Mouse (Mus musculus) heart, adult 2 months (tissue): ENCODE data around the gene CK137956. TPM values are rescaled to one million over a fixed set of nuclear protein-coding genes. Genes with fewer than 3 reads are reported as not detected.
A peak's percentile ranks its signal among the peaks of the same experiment; 100 is the strongest.

Experiments
- DNase-seq, 2 experiments: peaks; one replicate each; pipeline ENCODE4 v3.0.0; 2021
- H3K27ac ChIP-seq: fragments of 200-600 bp; 2 replicates; pipeline ENCODE4 v1.8.1; 2022
- H3K27me3 ChIP-seq: fragments of 200-500 bp; 2 replicates; pipeline ENCODE4 v1.6.1; 2012; ENCODE audit warnings: mild to moderate bottlenecking, low read length, inconsistent platforms, mixed read lengths; ENCODE audit not compliant: control insufficient read depth, insufficient read depth
- H3K36me3 ChIP-seq: fragments of 200-500 bp; 2 replicates; pipeline ENCODE4 v1.6.1; 2012; ENCODE audit warnings: low read length, inconsistent platforms; ENCODE audit not compliant: control insufficient read depth, insufficient read depth
- H3K4me1 ChIP-seq: fragments of 200-500 bp; 2 replicates; pipeline ENCODE4 v1.6.1; 2011; ENCODE audit warnings: low read length; ENCODE audit not compliant: control insufficient read depth, insufficient read depth
- H3K4me3 ChIP-seq: fragments of 200-600 bp; 2 replicates; pipeline ENCODE4 v1.8.1; 2022
- H3K79me2 ChIP-seq: fragments of 200-500 bp; replicated peaks from 2 replicates; pipeline ENCODE4 v1.6.1; 2012; ENCODE audit warnings: mild to moderate bottlenecking, inconsistent platforms, low read length, moderate library complexity, mixed read lengths; ENCODE audit not compliant: control insufficient read depth, insufficient read depth
- H3K9ac ChIP-seq: fragments of 200-500 bp; 2 replicates; pipeline ENCODE4 v1.6.1; 2012; ENCODE audit warnings: low read depth, mild to moderate bottlenecking, control low read depth, inconsistent platforms, low read length, mixed read lengths
- CTCF ChIP-seq: fragments of 200-600 bp; IDR thresholded peaks from 2 replicates; pipeline ENCODE4 v1.8.1; 2022; ENCODE audit warnings: antibody characterized with exemption, mild to moderate bottlenecking, moderate library complexity
- EP300 ChIP-seq: fragments of 200-500 bp; IDR thresholded peaks from 2 replicates; pipeline ENCODE4 v1.6.1; 2011; ENCODE audit warnings: low read depth, low read length, control low read depth; ENCODE audit not compliant: insufficient read depth
- POLR2A ChIP-seq: fragments of 200-500 bp; IDR thresholded peaks from 2 replicates; pipeline ENCODE4 v1.6.1; 2011; ENCODE audit warnings: mild to moderate bottlenecking, low read depth, low read length, control low read depth; ENCODE audit not compliant: insufficient read depth
- WGBS: fragments of 180-500 bp; shearing (Covaris S2); methylation state at CpG from one replicate; pipeline ENCODE4 v1.1.7; 2018; 5-methylcytosine and 5-hydroxymethylcytosine counted together
- intact Hi-C: fragments of 180-260 bp; cut with DNase I; formaldehyde crosslinking; loops from one replicate; pipeline ENCODE4 v1.15.1; 2025
- polyA plus RNA-seq: library from polyadenylated mRNA; depleted of rRNA; stranded (reverse); fragments of >200 nt; gene quantifications from 2 replicates; pipeline ENCODE4 v1.2.3, GENCODE M21; 2012
- total RNA-seq, 2 experiments: library from RNA; stranded (reverse); gene quantifications; 2 replicates each; pipeline ENCODE4 v1.2.3; 2021

Gene CK137956
- total and polyA plus RNA-seq, 3 experiments: not detected

DNA sequence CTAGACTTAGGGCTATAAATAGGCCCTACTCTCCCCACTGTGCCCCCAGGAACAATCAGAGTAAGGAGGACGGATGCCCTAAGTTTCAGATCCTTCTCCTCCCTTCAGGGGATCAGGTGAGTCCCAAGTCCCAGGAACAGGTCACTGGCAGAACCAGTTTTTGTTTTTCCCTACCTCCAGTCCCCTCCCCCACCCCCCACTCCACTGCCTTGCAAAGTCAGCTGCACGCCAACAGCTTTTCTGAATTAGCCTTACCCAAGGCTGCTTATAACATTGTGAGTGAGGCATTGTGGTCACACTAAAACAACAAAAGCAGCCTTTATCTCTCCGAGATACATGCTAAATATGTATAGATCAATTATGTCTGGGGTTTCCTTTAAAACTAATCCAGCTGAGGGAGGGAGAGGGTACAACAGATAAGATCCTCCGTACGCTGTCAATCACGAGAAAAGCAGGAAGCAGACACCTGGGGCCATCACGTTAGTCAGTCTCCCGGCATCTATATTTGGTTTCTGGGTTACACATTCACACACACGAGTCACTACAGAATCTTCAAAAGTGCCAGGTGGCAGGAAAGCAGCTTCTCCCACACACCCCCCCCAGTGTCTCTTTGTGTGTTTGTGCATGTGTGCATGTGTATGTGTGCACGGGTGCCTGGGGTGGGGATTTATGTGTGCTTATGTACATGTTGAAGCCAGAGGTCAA lies 17.6 kb downstream of the CK137956 start:
- H3K36me3 ChIP-seq: no peaks in the 10 kb centered on the region
- no peaks in the 10 kb centered on the region for H3K27me3 ChIP-seq
- TF ChIP-seq POLR2A (no peak), CTCF (no peak), EP300 (no peak)
- H3K4me3 ChIP-seq: no peak overlapping the region
- intact Hi-C loops: no loop called here
- WGBS: 38% methylated on average over 10 of the region's 10 CpGs
- H3K9ac ChIP-seq: no peak overlapping the region
- no peak overlapping the region for H3K27ac ChIP-seq
- H3K4me1 ChIP-seq: no peaks in the 10 kb centered on the region
- DNase-seq: no peak
- H3K79me2 ChIP-seq: no peaks in the 10 kb centered on the region

DNA sequence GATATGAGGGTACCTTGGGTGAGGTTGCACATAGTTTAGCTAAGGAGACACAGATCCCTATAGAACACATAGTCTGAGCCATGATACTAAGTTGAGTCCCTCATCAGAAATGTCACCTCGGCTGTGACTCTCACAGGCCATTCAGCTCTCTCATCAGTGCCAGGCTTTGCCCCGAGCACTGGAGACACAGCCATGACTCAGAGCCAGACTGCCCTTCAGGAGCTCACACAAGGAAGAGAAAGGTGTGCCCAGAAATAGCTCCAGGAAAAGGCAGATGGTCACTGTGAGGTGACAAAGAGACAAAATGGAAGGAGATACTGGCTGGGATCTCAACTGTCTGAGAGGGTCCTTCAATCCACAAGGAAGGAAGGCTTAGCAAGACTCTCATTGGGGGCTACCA lies 23.1 kb downstream of the CK137956 start:
- Histone ChIP-seq H3K27ac (no peak overlapping the region), H3K4me3 (no peak overlapping the region), H3K79me2 (no peaks in the 10 kb centered on the region), H3K4me1 (no peaks in the 10 kb centered on the region), H3K27me3 (no peaks in the 10 kb centered on the region), H3K9ac (no peak overlapping the region), H3K36me3 (no peaks in the 10 kb centered on the region)
- DNase-seq: no peak
- intact Hi-C loops: no loop called here
- no peak for TF ChIP-seq POLR2A
- no peak for TF ChIP-seq EP300
- no peak for TF ChIP-seq CTCF
- 62% methylated on average over 2 of the region's 2 CpGs for WGBS

DNA sequence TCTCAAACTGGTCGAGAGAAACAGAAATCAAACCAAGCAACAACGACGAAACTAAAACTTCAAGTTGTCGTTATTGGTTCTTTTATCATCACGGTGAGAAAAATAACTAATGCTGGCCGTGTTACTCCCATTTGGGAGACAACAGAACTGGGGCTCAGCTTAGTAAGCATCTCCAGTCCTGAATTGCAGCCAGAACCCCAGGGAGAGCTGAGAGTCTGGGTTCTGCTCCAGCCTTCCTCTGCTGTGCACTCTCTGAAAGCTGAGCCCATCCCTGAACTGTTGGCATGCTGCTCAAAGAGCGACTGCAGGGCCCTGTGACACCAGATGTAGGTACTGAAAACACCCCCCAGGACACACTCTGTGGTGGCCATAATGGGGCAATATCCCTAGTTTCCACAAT lies 33.3 kb downstream of the CK137956 start:
- WGBS: 78% methylated on average over 7 of the region's 7 CpGs
- no peak overlapping the region for H3K9ac ChIP-seq
- H3K4me1 ChIP-seq: no peaks in the 10 kb centered on the region
- H3K4me3 ChIP-seq: no peak overlapping the region
- DNase-seq: no peak
- no peak overlapping the region for H3K27ac ChIP-seq
- TF ChIP-seq EP300 (no peak), CTCF (no peak), POLR2A (no peak)
- no peaks in the 10 kb centered on the region for H3K27me3 ChIP-seq
- intact Hi-C loops: loop anchor here (10.0 kb wide), 1 partner anchor 237 kb away; no protein-coding TSS in a partner anchor
- no peaks in the 10 kb centered on the region for H3K36me3 ChIP-seq
- H3K79me2 ChIP-seq: no peaks in the 10 kb centered on the region

DNA sequence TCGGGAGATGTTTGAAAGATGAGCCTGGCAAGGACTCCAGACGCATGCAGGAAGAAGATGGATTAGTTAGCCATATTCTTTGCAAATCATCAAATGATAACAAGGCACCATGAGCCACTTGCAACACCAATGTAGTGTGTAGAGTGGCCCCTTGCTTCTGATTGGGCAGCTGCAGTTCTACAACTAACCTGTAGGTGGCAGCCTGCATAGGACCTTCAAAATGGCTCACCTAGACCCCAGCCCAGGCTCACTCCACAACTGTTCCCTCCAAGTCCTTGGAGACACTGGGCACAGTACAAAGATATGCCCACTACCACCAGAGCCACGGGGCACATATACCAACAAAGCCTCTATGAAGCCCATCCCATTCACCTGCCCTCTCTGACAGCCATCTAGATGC lies 35.4 kb downstream of the CK137956 start:
- intact Hi-C loops: loop anchor here (10.0 kb wide), 1 partner anchor 239 kb away; no protein-coding TSS in a partner anchor
- Histone ChIP-seq H3K36me3 (no peaks in the 10 kb centered on the region), H3K4me3 (no peak overlapping the region), H3K27me3 (no peaks in the 10 kb centered on the region), H3K4me1 (no peaks in the 10 kb centered on the region), H3K9ac (no peak overlapping the region), H3K27ac (no peak overlapping the region), H3K79me2 (no peaks in the 10 kb centered on the region)
- no peak for DNase-seq
- peak; percentile 80 for TF ChIP-seq CTCF
- no peak for TF ChIP-seq EP300
- TF ChIP-seq POLR2A: no peak
- 35% methylated on average over 3 of the region's 3 CpGs for WGBS

DNA sequence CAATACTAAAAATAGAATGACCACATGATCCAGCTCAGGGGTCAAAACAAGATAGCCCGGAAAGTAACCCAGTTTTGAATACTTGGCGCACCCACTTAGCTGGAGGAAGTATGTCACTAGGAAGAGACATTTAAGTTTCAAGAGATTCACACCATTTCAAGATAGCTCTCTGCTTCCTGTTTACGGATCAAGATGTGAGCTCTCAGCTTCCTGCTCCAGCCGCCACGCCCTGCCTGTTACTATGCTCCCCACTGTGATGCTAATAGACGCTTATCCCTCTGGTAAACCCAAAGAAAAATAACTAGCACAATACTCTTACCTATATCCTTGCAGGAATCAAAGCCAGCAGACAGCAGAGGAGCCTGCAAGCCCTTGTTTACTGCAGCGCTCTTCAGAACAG lies 57.2 kb downstream of the CK137956 start:
- no peak for TF ChIP-seq CTCF
- no peak for TF ChIP-seq POLR2A
- TF ChIP-seq EP300: no peak
- 66% methylated on average over 7 of the region's 7 CpGs for WGBS
- no peak overlapping the region for H3K27ac ChIP-seq
- H3K27me3 ChIP-seq: no peaks in the 10 kb centered on the region
- H3K4me1 ChIP-seq: no peaks in the 10 kb centered on the region
- no peaks in the 10 kb centered on the region for H3K36me3 ChIP-seq
- DNase-seq: no peak
- H3K9ac ChIP-seq: no peak overlapping the region
- H3K4me3 ChIP-seq: no peak overlapping the region
- no peaks in the 10 kb centered on the region for H3K79me2 ChIP-seq
- intact Hi-C loops: no loop called here

DNA sequence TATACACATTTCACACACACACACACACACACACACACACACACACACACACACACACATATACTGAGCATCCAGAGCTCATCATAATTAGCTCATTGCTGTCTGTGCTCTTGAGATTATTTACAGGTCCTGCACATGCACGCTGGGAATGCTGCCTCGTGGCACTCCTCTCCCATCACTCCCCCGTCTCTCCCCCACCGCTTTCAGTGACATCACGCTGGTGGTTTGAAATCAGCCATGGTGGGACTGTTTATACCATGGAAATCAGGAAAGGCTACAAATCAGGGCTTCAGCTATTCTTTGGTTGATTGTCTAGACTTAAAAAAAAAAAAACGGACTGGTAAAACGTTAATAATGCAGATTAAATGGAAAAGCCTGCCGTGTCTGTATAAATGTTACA lies 63.6 kb downstream of the CK137956 start:
- no peak overlapping the region for H3K27ac ChIP-seq
- H3K36me3 ChIP-seq: no peaks in the 10 kb centered on the region
- no peak overlapping the region for H3K9ac ChIP-seq
- H3K27me3 ChIP-seq: no peaks in the 10 kb centered on the region
- H3K79me2 ChIP-seq: no peaks in the 10 kb centered on the region
- no peak for TF ChIP-seq EP300
- DNase-seq: no peak
- no peak overlapping the region for H3K4me3 ChIP-seq
- 66% methylated on average over 8 of the region's 8 CpGs for WGBS
- H3K4me1 ChIP-seq: no peaks in the 10 kb centered on the region
- intact Hi-C loops: no loop called here
